Mouse (Mus musculus) C2C12 (cell line): Measurements from ENCODE around the gene Ercc2.

Experiments used
- CEBPB ChIP-seq: IDR thresholded peaks from one replicate; pipeline ENCODE4 v1.6.1; 2011; ENCODE audit warnings: low read depth, mild to moderate bottlenecking, control low read depth, moderate library complexity
- CTCF ChIP-seq: IDR thresholded peaks from one replicate; pipeline ENCODE4 v1.5.1; 2011; ENCODE audit not compliant: control insufficient read depth, insufficient read depth, insufficient read length
- MAX ChIP-seq: IDR thresholded peaks from one replicate; pipeline ENCODE4 v1.6.1; 2011; ENCODE audit warnings: mild to moderate bottlenecking, control low read depth

- no peak for TF ChIP-seq CTCF
- TF ChIP-seq MAX = no peak
- TF ChIP-seq CEBPB = no peak
Observed at GRCm38 (mm10) chr7:19365376-19365775, 16.4 kb upstream of the Ercc2 start.
